Mouse (Mus musculus) heart, embryonic 11.5 days (tissue): ENCODE measurements around the gene Atp13a3. TPM values are rescaled to one million over a fixed set of nuclear protein-coding genes. Genes with fewer than 3 reads are reported as not detected.
"Not testable (repeated sequence)": the region's sequence is repeated elsewhere in the genome, so short reads cannot be mapped to it uniquely, and the experiment has no call there.

ENCODE experiments used
- ATAC-seq: fragments of 200-750 bp; cut with Nextera tagmentation; replicated peaks from 2 replicates; pipeline ENCODE4 v1.8.0; 2017; ENCODE audit warnings: moderate library complexity; ENCODE audit not compliant: insufficient number of reproducible peaks, low FRiP score, low TSS enrichment
- H3K27ac ChIP-seq: fragments of 300-500 bp; sonication (generic); 2 replicates; pipeline ENCODE4 v1.5.1; 2014; ENCODE audit warnings: mild to moderate bottlenecking, low read depth, low read length
- H3K27me3 ChIP-seq: fragments of 300-500 bp; sonication (generic); 2 replicates; pipeline ENCODE4 v1.6.1; 2014; ENCODE audit warnings: mild to moderate bottlenecking, low read length, mixed read lengths; ENCODE audit not compliant: control insufficient read depth, insufficient read depth
- H3K36me3 ChIP-seq: fragments of 300-500 bp; sonication (generic); 2 replicates; pipeline ENCODE4 v1.6.1; 2014; ENCODE audit warnings: mild to moderate bottlenecking, low read length, moderate library complexity, mixed read lengths; ENCODE audit not compliant: control insufficient read depth, insufficient read depth
- H3K4me1 ChIP-seq: fragments of 300-500 bp; sonication (generic); 2 replicates; pipeline ENCODE4 v1.6.1; 2014; ENCODE audit warnings: low read length; ENCODE audit not compliant: control insufficient read depth, insufficient read depth
- H3K4me2 ChIP-seq: fragments of 300-500 bp; sonication (generic); 2 replicates; pipeline ENCODE4 v1.6.1; 2014; ENCODE audit warnings: mild to moderate bottlenecking, moderate library complexity
- H3K4me3 ChIP-seq: fragments of 300-500 bp; sonication (generic); 2 replicates; pipeline ENCODE4 v1.5.1; 2014; ENCODE audit warnings: low read depth, low read length
- H3K9ac ChIP-seq: fragments of 300-500 bp; sonication (generic); 2 replicates; pipeline ENCODE4 v1.6.1; 2014; ENCODE audit warnings: mild to moderate bottlenecking, low read depth, low read length, moderate library complexity
- H3K9me3 ChIP-seq: fragments of 300-500 bp; sonication (generic); replicated peaks from 2 replicates; pipeline ENCODE4 v1.6.1; 2016; ENCODE audit warnings: low read length; ENCODE audit not compliant: control insufficient read depth
- WGBS: fragments of 180-500 bp; shearing (Covaris S2); extraction: QIAGEN DNeasy Blood & Tissue Kit; methylation state at CpG from one replicate; pipeline ENCODE4 v1.1.7; 2014; ENCODE audit not compliant: insufficient replicate concordance; 5-methylcytosine and 5-hydroxymethylcytosine counted together
- polyA plus RNA-seq: library from polyadenylated mRNA; unstranded; fragments of >200 nt; fragmentation: Nextera tagmentation; extraction: Ambion mirVana; gene quantifications from 2 replicates; pipeline ENCODE4 v1.2.1, GENCODE M21; 2014

Gene Atp13a3
- polyA plus RNA-seq, result 14.3 TPM in 2 replicates

DNA sequence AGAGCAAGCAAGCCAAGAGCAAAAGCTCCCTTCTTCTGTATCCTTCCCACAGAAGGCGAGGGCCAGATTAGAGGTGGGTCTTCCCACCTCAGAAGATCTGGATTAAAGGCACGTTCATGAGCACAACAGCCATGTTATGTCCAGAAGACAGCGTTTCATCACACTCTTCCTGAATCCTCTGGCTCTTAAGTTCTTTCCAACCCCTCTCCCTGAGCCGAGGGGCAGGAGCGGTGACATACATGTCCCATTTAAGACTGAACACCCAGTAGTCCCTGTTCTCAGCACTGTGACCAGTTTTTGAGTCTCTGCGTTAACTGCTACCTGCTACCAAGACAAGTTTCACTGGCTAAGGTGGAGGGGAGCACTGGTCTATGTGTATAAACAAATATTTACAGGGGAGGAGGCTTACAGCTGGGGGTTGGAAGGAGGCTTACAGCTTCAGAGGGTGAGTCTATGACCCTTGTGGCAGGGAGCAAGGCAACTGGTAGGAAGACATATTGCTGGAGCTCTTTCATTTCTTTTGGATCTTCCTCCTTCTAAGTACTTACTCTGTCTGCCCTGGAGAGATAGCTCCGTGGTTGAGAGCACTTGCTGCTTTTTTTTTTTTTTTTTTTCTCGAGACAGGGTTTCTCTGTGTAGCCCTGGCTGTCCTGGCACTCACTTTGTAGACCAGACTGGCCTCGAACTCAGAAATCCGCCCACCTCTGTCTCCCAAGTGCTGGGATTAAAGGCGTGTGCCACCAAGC is at the start of gene Atp13a3:
Gene Atp13a3 (minus strand): TSS at position 51 of the 746 bp plus-strand sequence.
- no peaks in the 10 kb centered on the region for H3K36me3 ChIP-seq
- no peak for ATAC-seq
- H3K27me3 ChIP-seq, result no peaks in the 10 kb centered on the region
- WGBS, result 68% methylated on average over 11 of the region's 11 CpGs
- H3K27ac ChIP-seq, result no peak within 1 kb of the TSS
- H3K9ac ChIP-seq, result no peak within 1 kb of the TSS
- no peaks in the 10 kb centered on the region for H3K4me1 ChIP-seq
- H3K4me3 ChIP-seq, result no peak within 1 kb of the TSS
- H3K4me2 ChIP-seq, result no peak within 1 kb of the TSS
- H3K9me3 ChIP-seq, result no peaks in the 10 kb centered on the region

DNA sequence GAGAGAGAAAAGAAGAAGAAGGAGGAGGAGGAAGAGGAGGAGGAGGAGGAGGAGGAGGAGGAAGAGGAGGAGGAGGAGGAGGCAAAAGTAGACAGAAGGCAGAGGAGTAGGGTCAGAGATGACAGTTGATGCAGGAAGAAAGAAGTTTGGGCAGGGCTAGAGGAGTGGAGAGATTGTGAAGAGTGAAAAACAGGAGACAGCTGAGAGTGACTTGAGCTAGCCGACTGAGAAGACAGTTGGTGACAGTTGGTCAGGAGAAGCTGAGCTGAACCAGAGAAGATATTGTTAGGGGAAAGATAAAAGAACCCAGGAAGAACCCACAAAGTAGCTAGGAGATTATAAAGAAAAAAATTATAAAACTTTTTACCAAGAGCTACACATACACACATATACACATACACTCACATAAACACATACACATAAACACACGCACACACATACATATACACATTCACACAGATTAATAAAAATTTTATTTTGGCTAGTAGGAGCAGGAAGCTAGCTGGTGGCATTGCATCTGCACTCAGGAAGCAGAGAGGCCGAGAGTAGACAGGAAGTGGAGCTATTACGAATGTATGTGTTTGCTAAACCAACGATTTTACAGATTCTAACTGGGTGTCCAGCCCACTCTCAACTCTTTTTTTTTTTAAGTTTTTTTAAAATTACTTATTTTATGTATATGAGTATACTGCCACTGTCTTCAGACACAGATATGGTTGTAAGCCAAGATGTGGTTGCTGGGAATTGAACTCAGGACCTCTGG is 47.6 kb upstream of the Atp13a3 start:
- Histone ChIP-seq H3K36me3 (no peaks in the 10 kb centered on the region), H3K4me2 (no peak overlapping the region), H3K9me3 (no peaks in the 10 kb centered on the region), H3K9ac (no peak overlapping the region), H3K4me1 (0 out of 2 replicates have a peak, but pooled peaks cover 3% of the 10 kb centered on the region), H3K27me3 (no peaks in the 10 kb centered on the region), H3K4me3 (no peak overlapping the region), H3K27ac (no peak overlapping the region)
- ATAC-seq, result no peak
- WGBS, result 56% methylated on average over 5 of the region's 5 CpGs

DNA sequence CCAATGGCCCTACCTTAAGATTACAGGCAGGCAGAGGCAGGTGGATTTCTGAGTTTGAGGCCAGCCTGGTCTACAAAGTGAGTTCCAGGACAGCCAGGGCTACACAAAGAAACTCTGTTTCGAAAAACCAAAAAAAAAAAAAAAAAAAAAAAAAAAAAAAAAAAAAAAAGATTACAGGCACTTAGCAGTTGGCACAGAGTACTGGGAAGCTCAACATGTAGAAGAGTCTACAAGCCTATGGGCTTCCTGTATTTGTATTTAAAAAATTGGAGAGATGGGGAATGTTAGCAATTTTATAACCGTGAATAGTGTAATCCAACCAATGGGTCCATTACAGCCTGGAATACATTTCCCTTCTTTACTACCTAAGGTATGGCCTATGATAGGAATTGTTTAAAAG is 45.4 kb upstream of the Atp13a3 start:
- not testable (repeated sequence) for H3K9ac ChIP-seq, H3K27me3 ChIP-seq, H3K4me1 ChIP-seq, H3K27ac ChIP-seq, H3K4me2 ChIP-seq, ATAC-seq, H3K9me3 ChIP-seq, H3K36me3 ChIP-seq, H3K4me3 ChIP-seq
- 89% methylated on average over 2 of the region's 2 CpGs for WGBS

DNA sequence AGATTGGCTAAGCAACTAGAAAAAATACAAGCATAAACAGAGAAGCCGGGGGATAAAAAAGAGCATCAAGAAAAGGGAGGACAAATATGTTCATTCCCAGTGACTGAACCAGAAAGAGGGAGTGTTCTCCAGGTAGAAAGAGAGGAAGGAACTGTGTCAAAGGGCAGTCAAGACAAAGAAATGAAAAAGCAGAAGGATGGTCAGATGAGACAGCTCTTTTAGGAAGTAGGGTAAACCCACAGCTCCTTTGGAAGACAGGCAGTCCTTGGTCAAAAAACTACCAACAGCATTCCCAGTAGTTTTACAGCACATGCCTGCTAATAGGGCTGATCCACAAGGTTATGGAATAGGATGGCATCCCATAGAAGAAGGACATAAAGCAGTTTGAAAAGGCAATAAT is 43.2 kb upstream of the Atp13a3 start:
- no peak overlapping the region for H3K4me3 ChIP-seq
- no peak for ATAC-seq
- no peak overlapping the region for H3K27ac ChIP-seq
- H3K9me3 ChIP-seq, result no peaks in the 10 kb centered on the region
- H3K9ac ChIP-seq, result no peak overlapping the region
- WGBS, result 93% methylated on average over 1 of the region's 1 CpGs
- H3K27me3 ChIP-seq, result no peaks in the 10 kb centered on the region
- no peak overlapping the region for H3K4me2 ChIP-seq
- H3K4me1 ChIP-seq, result no peaks in the 10 kb centered on the region
- H3K36me3 ChIP-seq, result no peaks in the 10 kb centered on the region

DNA sequence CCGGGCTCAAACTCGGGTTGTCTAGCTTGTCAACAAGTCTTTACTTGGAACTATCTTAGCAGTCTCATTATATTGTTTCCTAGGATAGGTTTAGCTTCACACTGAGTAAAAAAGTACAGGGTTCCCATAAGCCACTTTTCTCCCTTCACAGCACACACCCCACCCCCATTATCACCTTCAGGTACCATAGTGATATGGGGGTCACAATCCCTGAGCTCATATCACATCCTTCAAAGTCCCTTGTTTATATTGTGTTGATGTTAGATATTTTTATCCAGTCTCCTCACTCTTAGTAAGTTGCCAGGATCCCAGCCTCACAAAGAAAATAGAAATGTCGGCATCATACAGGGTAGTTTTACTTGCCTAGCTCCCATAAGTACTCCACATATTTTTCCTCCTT is 42.4 kb upstream of the Atp13a3 start:
- H3K4me1 ChIP-seq, result no peaks in the 10 kb centered on the region
- no peaks in the 10 kb centered on the region for H3K36me3 ChIP-seq
- H3K4me2 ChIP-seq, result no peak overlapping the region
- 61% methylated on average over 3 of the region's 3 CpGs for WGBS
- ATAC-seq, result no peak
- H3K27me3 ChIP-seq, result no peaks in the 10 kb centered on the region
- H3K4me3 ChIP-seq, result no peak overlapping the region
- H3K9ac ChIP-seq, result no peak overlapping the region
- H3K9me3 ChIP-seq, result no peaks in the 10 kb centered on the region
- no peak overlapping the region for H3K27ac ChIP-seq

DNA sequence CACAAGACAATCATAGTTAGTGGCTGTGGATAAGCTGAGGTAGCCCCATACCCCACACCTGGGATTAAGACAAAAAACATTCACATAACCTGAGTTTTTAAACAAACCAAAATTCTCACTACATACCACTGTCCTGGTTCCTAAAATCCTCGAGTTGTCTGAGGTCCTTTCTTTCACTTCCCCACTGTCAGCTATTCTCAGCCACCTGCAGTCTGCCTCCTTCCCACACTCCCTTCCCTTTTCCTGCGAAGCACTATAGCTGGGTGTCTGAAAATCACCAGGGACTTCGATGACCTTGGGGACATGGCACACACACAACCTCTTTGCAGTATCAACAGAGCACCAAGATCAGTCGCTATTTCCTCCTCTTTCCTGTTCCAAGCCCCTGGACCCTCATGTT is 41.9 kb upstream of the Atp13a3 start:
- Histone ChIP-seq H3K27me3 (no peaks in the 10 kb centered on the region), H3K9ac (no peak overlapping the region), H3K36me3 (no peaks in the 10 kb centered on the region), H3K9me3 (no peaks in the 10 kb centered on the region), H3K4me3 (no peak overlapping the region), H3K4me2 (no peak overlapping the region), H3K4me1 (no peaks in the 10 kb centered on the region), H3K27ac (no peak overlapping the region)
- ATAC-seq, result no peak
- 47% methylated on average over 4 of the region's 4 CpGs for WGBS

DNA sequence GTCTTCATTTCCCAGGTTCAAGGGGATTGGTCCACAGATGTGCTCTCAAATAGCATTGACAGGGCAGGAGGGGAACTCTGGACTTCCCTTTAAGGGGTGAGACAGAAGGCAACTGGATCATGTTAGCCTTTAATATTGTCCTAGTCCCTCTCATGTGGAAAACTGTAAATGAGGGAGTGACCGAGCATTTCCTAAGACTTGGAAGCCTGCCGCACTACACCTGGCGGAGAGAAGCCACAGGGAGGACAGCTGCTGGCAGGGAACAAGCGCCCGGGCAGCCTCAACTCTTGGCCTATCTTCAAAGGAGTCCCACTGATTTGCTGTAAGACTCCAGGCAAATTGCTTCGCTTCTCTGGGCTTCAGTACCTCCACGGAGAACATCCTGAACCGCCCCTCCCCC is 37.6 kb upstream of the Atp13a3 start:
- Histone ChIP-seq H3K9me3 (no peaks in the 10 kb centered on the region), H3K27me3 (no peaks in the 10 kb centered on the region), H3K9ac (no peak overlapping the region), H3K4me2 (no peak overlapping the region), H3K4me1 (peaks cover 9% of the 10 kb centered on the region), H3K27ac (no peak overlapping the region), H3K36me3 (no peaks in the 10 kb centered on the region), H3K4me3 (no peak overlapping the region)
- ATAC-seq, result no peak
- WGBS, result 43% methylated on average over 8 of the region's 8 CpGs

DNA sequence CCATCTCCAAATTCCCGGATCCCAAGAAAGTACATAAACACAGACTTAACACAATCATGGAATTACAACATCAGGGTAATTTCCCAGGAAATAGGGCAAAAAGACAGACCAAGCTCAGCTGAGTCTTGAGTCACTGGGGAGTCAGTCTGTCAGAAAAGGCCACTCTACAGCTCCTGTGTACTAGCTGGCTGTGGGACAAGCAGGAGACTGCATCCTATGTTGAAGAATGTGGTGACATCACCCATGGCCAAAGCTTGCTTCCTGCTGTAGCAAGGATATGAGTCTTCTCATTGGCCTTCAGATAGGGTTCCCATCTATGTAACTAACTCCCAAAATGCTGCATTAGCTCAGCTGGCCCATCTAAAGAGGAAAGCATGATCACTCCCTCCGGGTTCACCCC is 36.7 kb upstream of the Atp13a3 start:
- no peak for ATAC-seq
- WGBS, result 79% methylated on average over 2 of the region's 2 CpGs
- Histone ChIP-seq H3K27me3 (no peaks in the 10 kb centered on the region), H3K27ac (no peak overlapping the region), H3K4me2 (no peak overlapping the region), H3K36me3 (no peaks in the 10 kb centered on the region), H3K4me1 (peaks cover 9% of the 10 kb centered on the region), H3K4me3 (no peak overlapping the region), H3K9ac (no peak overlapping the region), H3K9me3 (no peaks in the 10 kb centered on the region)
